Mouse (Mus musculus) layer of hippocampus, postnatal 36 days (tissue): ENCODE measurements around the gene Sufu. TPM values are rescaled to one million over a fixed set of nuclear protein-coding genes. Genes with fewer than 3 reads are reported as not detected.
A peak's percentile ranks its signal among the peaks of the same experiment; 100 is the strongest.

Source experiments
- DNase-seq, 2 experiments: peaks; one replicate each; pipeline ENCODE4 v3.0.0; 2022
- total RNA-seq, 2 experiments: library from RNA; stranded (reverse); gene quantifications; 2 replicates each; pipeline ENCODE4 v1.2.3; 2021

The Sufu gene
- total RNA-seq, 2 experiments from 2014 or later, result 18.3 to 22.6 TPM

DNA sequence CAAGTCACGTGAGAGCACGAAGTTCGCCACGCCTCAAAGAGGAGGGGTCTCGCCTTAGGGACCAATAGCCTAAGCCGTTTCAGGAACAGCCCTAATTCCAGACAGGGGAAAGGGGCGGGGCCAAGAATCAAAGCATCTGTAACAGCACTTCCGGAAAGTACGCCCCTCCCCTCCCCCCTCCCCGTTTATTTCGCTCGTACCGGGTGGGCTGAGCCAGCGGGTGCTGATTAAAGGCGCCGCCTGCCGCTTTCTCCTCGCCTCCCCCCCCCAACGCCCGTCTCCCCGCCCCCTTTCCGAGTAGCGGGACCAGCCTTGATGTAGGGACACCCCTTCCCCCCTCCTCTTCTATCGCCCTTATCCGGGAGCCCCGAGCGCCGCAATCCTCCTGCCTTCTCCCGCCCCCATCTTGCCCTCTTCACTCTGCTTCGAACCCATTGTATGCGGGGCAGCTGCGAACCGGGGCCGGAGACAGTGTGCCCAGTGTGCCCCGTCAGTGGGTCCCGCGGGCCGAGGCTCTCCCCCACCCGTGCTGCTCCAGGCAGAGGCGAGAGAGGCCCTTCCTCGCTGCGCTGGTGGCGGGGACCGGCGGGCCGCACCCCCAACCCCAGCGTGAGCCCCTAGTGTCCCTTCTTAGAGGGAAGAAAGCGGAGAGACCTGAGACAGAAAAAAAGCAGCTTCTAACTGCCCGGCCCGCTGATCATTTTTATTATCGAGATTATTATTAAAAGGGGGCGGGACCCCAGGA, 103.3 kb downstream of the Sufu start:
- peak; percentile 89 to 94 for DNase-seq

DNA sequence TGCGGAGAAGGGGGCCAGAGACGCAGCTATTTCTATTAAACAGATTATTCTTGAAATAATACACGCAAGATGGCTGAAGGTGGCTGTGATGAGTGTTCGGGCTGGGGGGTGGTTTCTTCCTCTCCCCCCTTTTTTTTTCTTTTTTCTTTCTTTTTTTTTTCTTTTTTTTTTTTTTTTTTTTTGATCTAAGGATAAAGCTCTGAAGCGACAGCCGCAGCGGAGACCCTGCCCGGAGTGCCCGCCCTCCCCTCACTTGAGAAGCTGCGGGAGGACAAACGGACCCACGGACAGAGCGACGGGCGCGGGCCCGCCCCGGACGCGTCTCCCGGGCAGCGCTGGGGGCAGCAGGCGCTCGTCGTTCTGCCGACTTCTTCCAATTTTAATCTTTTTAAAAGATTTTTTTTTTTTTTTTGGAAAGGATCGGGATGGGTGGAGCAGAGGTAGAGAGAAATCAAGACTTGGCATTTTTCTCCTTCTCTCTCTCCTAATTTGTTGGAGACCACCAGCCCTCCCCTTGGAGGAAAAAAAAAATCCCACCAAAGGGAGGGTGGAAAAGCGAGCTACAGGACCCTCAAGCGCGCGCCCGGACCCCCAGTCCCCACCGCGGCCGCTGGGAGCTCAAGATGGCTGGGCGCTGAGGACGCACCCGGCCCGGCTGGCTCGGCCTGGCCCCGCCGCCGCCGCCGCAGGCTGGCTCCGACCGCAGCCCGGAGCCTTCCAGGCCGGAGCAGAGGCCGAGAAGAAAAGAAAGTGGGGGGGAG, 104.1 kb downstream of the Sufu start:
- DNase-seq, result peak in 1 of 2 experiments; percentile 54

DNA sequence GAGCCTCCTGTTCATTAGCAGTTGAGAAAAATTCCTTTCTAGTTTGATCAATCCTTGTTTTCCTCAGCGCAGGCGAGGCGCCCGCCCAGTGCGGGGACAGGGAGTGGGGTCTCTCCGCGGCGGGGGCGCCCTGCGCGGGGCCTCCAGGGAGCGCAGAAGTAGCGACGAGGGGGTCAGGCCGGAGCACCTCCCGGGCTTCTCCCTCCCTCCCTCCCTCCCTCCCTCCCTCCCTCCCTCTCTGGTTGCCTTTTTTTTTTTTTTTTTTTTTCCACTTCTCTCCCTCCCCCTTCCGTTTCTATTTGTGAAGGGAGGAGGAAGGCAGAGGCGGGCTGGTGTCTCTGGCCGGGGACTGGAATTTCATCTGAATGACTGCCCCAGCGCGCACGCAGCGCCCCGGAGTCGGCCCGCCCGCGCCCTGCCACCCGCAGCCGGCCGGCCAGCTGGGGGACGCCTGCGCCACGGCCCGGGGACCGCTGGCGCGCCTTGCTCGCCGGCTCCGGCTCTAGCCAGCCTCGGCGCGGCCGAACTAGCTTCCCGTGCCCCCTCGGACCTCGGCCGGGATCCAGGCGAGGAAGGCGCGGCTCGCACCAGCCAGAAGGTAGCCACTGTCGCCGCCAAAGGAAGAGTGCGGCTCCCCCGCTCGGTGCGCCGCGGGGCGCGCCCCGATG, 104.8 kb downstream of the Sufu start, which contains the start of gene Trim8:
Gene Trim8, plus strand, starts transcription at position 302 of the 668 bp plus-strand sequence.
- DNase-seq, result peak; percentile 81 to 83

DNA sequence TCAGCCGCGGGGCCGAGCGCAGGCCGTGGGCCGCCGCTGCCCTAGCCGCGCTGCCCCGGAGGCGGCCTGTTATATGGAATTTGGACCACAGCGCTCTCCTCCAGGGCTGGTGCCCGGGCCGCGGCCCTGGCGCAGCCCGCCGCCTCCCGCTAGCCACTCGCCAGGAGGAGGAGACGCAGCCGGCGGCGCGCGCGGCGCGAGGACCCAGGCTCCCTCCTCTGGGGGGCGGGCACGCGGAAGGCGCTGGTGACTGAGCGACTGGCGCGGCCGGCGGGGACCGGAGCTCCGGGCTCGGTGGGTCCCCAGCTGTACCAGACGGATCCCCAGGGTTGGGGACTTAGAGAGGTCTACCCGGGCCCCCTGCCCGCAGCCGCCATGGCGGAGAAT, 105.4 kb downstream of the Sufu start:
- peak; percentile 82 to 83 for DNase-seq

DNA sequence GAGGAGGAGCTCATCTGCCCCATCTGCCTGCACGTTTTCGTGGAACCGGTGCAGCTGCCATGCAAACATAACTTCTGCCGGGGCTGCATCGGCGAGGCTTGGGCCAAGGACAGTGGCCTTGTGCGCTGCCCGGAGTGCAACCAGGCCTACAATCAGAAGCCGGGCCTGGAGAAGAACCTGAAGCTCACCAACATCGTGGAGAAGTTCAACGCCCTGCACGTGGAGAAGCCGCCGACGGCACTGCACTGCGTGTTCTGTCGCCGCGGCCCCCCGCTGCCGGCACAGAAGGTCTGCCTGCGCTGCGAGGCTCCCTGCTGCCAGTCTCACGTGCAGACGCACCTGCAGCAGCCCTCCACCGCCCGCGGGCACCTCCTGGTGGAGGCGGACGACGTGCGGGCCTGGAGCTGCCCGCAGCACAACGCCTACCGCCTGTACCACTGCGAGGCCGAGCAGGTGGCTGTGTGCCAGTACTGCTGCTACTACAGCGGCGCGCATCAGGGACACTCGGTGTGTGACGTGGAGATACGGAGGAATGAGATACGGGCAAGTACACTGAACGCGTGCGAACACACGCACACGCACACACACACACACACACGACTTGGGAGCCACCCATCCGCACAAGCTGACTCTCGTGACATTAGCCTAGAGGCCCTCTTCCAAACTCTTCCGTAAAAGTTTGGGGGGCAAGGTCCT, 105.9 kb downstream of the Sufu start:
- peak; percentile 71 to 72 for DNase-seq

DNA sequence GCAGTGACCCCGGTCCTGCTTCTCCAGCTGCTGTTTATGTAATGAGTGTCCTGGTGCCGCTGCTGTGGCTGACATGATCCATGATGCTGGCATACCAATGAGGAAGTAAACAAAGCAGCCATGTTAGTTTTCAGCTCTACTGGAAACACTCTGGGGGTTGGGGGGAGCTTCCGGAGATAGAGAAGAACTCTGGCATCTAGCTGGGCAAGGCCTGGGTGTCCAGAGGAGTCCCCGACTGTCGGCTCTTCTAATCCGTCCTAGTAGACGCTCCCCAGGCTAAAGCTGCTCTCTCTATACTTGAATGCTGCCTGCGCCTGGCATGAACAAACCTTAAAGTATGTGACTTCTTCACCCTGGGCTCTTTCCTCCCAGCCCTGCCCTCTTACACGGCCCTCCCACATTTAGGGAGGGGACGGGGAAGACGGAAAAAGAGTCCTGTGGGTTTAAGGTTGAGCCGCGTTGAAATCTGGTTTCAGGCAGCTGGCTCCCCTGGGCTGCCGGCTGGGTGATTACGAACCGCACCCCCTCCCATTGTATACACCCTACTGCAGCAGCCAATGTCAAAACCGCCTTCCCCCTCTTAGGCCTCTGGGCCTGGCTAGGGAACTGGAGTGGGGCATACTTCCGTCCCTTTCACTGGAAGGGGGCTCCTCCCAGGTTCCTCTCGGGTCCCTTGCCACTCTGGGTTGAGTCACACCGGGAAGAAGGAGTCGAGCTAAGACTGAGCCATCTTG, 106.8 kb downstream of the Sufu start:
- peak in 1 of 2 experiments; percentile 54 for DNase-seq

DNA sequence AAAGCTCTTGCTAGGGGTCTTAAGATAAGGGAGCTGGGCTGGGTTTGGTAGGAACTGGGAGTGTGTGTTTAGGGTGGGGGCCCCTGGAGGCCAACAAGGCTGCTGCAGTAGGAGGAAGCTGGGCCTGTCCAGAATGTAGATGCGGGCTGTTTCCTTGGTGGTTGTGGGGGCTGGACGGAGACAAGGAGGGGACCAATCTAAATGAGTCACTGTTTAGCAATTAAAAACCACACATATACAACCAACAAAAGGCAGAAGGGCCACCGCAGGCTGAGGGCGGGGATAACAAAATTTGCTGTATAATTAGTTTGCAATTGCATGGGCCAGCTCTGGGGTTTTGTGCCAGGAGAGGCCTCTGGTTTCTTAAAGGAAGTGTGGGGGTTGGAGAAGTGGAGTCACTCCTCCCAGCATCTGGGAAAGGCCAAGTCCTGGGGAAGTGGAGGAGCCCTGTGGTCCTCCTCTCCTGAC, 107.4 kb downstream of the Sufu start:
- DNase-seq, result no peak

DNA sequence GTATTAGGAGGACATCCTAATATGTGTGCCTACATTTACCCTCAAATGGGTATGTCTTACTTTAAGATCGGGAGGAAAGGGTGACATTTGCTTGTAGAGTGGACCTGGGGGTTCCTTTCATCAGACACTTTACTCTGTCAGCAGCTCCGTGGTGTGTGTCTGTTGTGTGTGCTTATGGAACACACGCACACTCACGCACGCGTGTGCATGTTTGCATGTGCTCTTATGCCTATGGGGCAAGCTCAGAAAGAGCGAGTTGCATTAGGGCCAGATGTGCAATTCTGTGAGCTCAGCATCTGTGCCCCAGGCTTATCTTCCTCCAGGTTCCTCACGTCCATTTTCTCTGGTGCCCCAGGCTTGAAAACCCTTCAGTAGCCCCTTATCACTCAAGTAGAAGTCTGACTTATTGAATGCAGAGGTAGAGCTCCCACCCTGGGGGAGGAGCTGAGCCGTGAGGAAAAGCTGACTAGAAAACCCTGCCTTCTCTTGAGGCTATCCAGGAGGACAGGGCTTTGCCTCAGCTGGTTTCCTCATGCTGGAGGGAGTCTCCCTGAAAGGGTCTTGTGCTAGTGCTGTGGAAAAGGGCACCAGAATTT, 108.2 kb downstream of the Sufu start:
- no peak for DNase-seq

DNA sequence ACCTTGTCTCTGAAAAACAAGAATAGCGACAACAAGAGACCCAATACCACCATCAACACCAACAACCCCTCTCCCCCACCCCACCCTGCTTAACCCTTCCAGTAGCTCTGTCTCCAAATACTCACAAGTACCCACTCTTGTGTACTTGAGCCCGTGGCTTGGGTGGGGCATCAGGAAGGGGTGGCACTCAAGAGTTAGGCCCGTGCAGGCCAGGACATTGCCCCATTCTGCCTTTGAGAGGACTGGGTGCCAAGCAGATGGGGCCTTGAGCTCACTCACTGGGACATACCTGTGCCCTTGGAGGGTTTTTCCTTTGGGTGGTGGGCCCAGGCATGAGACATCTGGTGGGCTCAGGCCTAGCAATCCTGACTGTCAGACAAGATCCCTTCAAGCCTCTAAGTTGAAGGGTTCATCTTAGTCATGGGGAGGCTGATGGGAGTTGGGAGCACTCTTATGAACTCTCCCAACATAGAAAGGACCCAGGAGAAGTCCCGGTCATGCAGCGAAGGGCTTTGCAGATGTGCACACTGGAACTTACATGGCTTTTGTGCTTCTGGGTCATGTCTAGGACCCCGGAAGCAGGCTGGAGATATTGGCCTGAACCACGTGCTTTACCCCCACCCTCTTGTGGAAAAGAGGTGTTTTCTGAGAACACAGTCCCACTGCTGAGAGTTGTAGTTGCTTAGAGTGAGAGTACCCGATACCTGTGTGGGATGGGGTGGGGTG, 109.1 kb downstream of the Sufu start:
- no peak for DNase-seq

DNA sequence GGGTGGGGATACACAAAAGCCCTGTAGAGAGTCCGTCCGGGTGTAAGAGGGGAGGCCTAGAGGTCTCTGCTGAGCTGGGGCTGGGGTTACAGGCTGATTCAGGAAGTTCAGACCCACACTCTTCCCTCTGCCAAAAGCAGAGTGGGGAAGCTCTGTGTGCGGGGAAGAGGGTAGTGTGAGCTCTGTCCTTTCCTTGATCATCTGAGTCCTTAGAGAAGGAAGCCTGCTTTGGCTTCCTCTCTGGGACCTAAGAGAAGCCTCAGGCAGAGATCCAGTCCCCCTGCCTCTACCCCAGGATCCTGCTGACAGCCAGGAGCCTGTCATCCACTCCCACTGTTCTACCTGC, 109.6 kb downstream of the Sufu start:
- no peak for DNase-seq

DNA sequence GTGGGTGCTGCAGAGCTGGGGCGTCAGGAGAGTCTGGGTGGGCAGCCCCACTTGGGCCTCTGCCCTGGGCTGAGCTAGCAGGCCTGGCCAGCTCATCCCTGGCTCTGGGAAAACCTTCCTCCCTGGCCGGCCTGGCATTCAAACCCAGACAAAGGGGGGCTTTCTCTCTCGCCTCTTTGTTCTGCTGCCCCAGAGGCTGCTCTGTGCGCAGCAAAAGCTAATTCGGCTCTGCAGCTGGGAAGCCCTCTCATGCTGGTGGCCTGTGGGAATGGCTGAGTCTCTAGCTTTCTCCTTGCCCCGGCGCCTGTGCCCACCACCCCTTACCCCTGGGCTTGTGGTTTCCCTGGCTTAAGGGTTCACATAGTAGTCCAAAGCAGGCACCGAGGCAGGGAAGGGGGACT, 110.5 kb downstream of the Sufu start:
- peak in 1 of 2 experiments; percentile 59 for DNase-seq

DNA sequence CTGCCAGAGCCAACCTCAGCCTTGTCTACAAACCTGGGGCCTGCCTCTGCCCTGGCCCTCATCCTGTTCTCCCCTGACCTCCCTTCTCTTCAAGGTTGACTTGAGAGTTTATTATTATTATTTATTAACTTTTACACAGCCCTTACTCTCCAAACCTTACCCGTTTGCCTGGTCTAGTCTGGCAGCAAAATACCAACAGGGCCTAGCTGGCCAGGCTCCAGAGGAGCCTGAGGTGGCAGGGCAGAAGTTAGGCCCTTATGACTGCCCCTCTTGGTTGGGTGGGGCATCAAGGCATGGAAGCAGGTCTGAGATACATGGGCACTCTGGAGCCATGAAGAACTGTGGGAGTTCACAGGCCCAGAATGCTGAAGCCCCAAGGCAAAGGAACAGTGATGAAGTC, 111.1 kb downstream of the Sufu start:
- DNase-seq, result no peak

DNA sequence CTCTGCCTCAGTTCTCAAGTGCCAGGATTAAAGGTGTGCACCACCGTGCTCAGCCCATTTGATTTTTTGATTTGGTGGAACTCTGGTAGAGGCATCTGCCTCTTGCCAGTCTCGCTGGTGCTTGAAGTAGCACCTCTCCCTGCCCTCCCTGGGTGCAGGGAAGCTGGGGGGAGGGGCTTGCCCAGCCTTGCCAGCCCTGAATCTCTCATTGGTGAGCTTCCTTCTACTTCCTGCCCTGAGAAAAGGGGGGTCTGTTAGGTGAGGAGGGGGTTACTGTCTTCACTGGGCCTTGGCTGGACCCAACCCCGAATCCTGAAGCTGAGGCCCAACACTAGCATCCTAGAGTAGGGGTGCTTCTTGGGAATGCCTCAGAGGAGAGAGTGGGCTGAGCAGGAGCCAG, 112.0 kb downstream of the Sufu start:
- DNase-seq, result no peak

DNA sequence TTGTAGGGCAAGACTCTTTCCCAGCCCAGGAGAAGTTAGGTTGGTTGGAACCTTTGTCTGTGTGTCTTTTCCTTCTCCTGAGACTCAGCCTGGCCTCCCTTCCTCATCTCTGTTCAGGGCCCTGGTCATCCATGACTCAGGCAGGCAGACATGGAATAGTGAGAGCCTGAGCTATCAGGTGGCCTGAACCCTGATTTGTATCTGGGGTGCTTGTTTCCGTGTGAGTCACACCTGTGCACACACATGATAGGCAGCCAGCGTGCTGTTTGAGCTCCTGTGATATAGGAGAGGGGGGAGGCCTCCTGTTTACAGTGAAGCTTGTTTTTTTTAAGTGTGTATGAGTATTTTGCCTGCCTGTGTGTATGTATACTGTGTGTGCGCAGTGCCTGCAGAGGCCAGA, 112.5 kb downstream of the Sufu start:
- DNase-seq, result no peak

DNA sequence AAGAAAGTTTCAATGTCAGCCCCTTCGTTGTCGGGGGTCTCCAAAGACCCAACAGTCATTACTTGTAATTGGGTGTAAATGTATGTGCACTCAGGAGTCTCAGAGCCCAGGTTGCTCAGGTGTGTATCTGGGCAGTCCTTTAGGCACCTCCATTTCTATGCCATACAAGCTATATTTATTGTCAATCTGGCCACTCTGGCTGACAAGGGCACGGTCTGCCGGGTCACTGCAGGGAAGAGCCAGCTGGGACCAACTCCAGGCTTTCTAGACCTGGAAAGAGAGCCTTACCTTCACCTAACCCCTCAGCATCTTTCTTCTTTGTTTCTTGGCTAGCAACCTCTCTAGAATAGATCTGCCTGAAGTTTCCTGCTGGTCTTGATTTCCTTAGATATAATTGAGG, 113.0 kb downstream of the Sufu start:
- no peak for DNase-seq

DNA sequence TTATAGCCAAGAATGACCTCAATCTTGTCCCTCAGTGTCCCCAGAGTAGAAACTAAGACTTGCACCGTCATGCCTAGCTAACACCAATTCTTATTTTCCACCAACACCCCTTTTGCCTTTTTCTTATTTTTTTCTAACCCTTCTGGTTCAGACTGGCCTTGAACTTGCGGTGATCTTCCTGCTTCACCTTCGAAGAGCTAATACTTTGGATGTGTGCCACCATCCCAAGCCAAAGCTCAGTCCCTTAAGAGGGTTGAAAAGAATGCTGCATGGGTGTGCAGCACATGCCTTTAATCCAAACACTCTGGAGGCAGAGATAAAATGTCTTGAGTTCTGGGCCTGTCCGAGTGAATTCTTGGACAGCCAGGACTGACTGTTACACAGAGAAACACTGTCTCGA, 113.7 kb downstream of the Sufu start:
- DNase-seq, result no peak

DNA sequence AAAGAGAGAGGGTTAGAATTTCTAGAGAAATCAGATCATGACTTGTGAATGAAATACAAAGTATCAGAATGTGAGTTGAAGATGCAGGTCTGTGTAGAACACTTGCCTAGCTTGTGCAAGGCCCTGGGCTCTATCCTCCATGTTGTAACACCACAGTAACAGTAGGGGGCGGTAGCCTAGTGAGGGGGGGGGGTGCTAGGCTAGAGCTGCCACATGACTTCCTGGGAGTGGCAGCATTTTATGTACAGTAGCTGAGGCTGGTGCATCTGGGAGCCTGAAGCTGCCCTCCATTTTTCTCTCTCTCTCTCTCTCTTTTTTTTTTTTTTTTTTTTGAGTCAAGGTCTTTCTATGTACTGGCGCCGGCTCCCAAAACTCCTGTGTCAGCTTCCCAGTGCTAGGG, 114.1 kb downstream of the Sufu start:
- no peak for DNase-seq

DNA sequence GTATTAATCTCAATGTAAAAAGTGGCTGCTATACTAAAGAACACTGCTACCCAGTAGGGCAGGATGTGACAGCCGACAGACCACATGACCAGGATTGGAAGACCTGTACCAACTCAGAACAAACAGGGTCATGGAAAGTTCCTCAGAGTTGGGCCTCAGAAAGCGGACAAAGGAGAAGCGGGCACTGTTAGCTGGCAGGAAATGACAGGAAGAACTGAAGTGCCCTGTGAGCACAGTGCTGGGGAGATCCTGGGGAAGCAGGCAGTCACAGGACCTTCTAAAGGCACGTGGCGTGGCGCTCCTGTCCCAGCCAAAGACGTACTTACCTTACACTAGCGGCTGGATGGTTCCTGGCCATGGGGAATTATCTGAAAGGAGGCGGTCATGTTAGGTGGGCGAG, 114.6 kb downstream of the Sufu start:
- DNase-seq, result no peak

DNA sequence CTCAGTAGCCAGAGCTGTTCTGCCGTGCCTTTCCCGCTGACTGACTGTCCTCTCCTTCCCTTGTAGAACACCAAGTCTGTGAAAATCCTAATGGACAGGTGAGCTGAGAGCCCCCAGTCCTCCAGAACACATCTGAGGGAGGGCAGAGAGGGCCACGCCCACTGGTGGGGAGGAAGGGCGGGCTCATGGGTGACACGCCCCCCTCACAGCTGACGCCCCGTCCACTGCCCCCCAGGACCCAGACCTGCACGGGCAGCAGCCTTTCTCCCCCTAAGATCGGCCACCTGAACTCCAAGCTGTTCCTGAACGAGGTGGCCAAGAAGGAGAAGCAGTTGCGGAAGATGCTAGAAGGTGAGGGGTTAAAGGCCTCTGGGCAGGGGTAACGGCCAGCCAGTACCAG, 117.7 kb downstream of the Sufu start:
- DNase-seq, result no peak

DNA sequence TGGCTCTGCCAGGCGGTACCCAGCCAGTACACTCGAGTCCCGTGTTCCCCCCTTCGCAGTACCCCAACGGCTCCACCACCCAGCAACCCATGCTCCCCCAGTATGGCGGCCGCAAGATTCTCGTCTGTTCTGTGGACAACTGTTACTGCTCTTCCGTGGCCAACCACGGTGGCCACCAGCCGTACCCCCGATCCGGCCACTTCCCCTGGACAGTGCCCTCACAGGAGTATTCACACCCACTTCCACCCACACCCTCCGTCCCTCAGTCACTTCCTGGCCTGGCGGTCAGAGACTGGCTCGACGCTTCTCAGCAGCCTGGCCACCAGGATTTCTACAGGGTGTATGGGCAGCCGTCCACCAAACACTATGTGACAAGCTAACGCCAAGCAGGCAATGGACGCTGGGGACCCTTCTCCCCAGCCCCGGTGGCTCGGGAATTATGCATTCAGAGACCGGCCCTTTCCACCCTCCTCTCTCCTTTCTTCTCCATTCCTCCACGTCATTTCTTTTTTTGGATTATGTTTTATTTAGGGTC, 118.7 kb downstream of the Sufu start:
- no peak for DNase-seq
